Mouse (Mus musculus) midbrain, postnatal 0 days (tissue): ENCODE measurements around the gene H2-Q2. TPM values are rescaled to one million over a fixed set of nuclear protein-coding genes. Genes with fewer than 3 reads are reported as not detected.

Experiments
- polyA plus RNA-seq: library from polyadenylated mRNA; unstranded; fragments of >200 nt; fragmentation: Nextera tagmentation; extraction: Ambion mirVana; gene quantifications from 2 replicates; pipeline ENCODE4 v1.2.1, GENCODE M21; 2015
- total RNA-seq: library from RNA; depleted of rRNA; stranded (reverse); fragments of >200 nt; gene quantifications from 2 replicates; pipeline ENCODE4 v1.2.3, GENCODE M21; 2014; rRNA removed

H2-Q2 gene
- total and polyA plus RNA-seq, 2 experiments from 2014 or later: 21.1 to 21.7 TPM

Other genes with a start within 250 kb of the H2-Q2 start
- not detected in 2 replicates for gene Ly6g5c, start 234.0 kb upstream of the H2-Q2 start, total RNA-seq
- gene Ly6g5c, start 234.0 kb upstream of the H2-Q2 start, polyA plus RNA-seq: not detected in 2 replicates
- gene Ly6g5b, start 226.8 kb upstream of the H2-Q2 start, total RNA-seq: 0.99 and 3.7 TPM in 2 replicates
- 1.3 and 1.8 TPM in 2 replicates for gene Ly6g5b, start 226.8 kb upstream of the H2-Q2 start, polyA plus RNA-seq
- gene Gpank1, start 220.8 kb upstream of the H2-Q2 start, total RNA-seq: 11.7 and 17.0 TPM in 2 replicates
- 20.2 and 21.0 TPM in 2 replicates for gene Gpank1, start 220.8 kb upstream of the H2-Q2 start, polyA plus RNA-seq
- 245 and 287 TPM in 2 replicates for gene Csnk2b, start 220.2 kb upstream of the H2-Q2 start, total RNA-seq
- 325 and 332 TPM in 2 replicates for gene Csnk2b, start 220.2 kb upstream of the H2-Q2 start, polyA plus RNA-seq
- gene D17H6S53E, start 215.9 kb upstream of the H2-Q2 start, total RNA-seq: 10.7 and 28.0 TPM in 2 replicates
- 9.6 and 10.3 TPM in 2 replicates for gene D17H6S53E, start 215.9 kb upstream of the H2-Q2 start, polyA plus RNA-seq
- 0.44 TPM in 1 of 2 replicates, not detected in the other for gene Apom, start 210.2 kb upstream of the H2-Q2 start, total RNA-seq
- gene Apom, start 210.2 kb upstream of the H2-Q2 start, polyA plus RNA-seq: 0.22 TPM in 1 of 2 replicates, not detected in the other
- gene Bag6, start 207.1 kb upstream of the H2-Q2 start, total RNA-seq: 330 and 339 TPM in 2 replicates
- gene Bag6, start 207.1 kb upstream of the H2-Q2 start, polyA plus RNA-seq: 62.3 and 68.9 TPM in 2 replicates
- 193 and 230 TPM in 2 replicates for gene Prrc2a, start 177.3 kb upstream of the H2-Q2 start, total RNA-seq
- gene Prrc2a, start 177.3 kb upstream of the H2-Q2 start, polyA plus RNA-seq: 85.7 and 88.0 TPM in 2 replicates
- gene Aif1, start 166.2 kb upstream of the H2-Q2 start, total RNA-seq: 1.8 and 4.1 TPM in 2 replicates
- 9.2 and 9.5 TPM in 2 replicates for gene Aif1, start 166.2 kb upstream of the H2-Q2 start, polyA plus RNA-seq
- gene Lst1, start 153.8 kb upstream of the H2-Q2 start, total RNA-seq: 5.9 and 26.7 TPM in 2 replicates
- gene Lst1, start 153.8 kb upstream of the H2-Q2 start, polyA plus RNA-seq: 7.8 and 12.0 TPM in 2 replicates
- 1.4 and 2.1 TPM in 2 replicates for gene Ltb, start 147.8 kb upstream of the H2-Q2 start, total RNA-seq
- gene Ltb, start 147.8 kb upstream of the H2-Q2 start, polyA plus RNA-seq: 1.0 and 1.6 TPM in 2 replicates
- not detected in 2 replicates for gene Tnf, start 140.2 kb upstream of the H2-Q2 start, total RNA-seq
- 0.09 TPM in 1 of 2 replicates, not detected in the other for gene Tnf, start 140.2 kb upstream of the H2-Q2 start, polyA plus RNA-seq
- gene Lta, start 136.9 kb upstream of the H2-Q2 start, total RNA-seq: 0.49 and 1.2 TPM in 2 replicates
- gene Lta, start 136.9 kb upstream of the H2-Q2 start, polyA plus RNA-seq: 0.98 and 1.2 TPM in 2 replicates
- not detected in 2 replicates for gene Gm16181, start 121.4 kb upstream of the H2-Q2 start, total RNA-seq
- 0.33 TPM in 1 of 2 replicates, not detected in the other for gene Gm16181, start 121.4 kb upstream of the H2-Q2 start, polyA plus RNA-seq
- 109 and 117 TPM in 2 replicates for gene Atp6v1g2, start 108.6 kb upstream of the H2-Q2 start, total RNA-seq
- 210 and 232 TPM in 2 replicates for gene Atp6v1g2, start 108.6 kb upstream of the H2-Q2 start, polyA plus RNA-seq
- gene Nfkbil1, start 106.5 kb upstream of the H2-Q2 start, total RNA-seq: 17.0 and 18.5 TPM in 2 replicates
- 11.2 and 12.3 TPM in 2 replicates for gene Nfkbil1, start 106.5 kb upstream of the H2-Q2 start, polyA plus RNA-seq
- 261 and 288 TPM in 2 replicates for gene Ddx39b, start 100.5 kb upstream of the H2-Q2 start, total RNA-seq
- 320 and 329 TPM in 2 replicates for gene Ddx39b, start 100.5 kb upstream of the H2-Q2 start, polyA plus RNA-seq
- gene H2-D1, start 79.5 kb upstream of the H2-Q2 start, total RNA-seq: 75.4 and 78.0 TPM in 2 replicates
- gene H2-D1, start 79.5 kb upstream of the H2-Q2 start, polyA plus RNA-seq: 130 and 148 TPM in 2 replicates
- 0.38 and 0.60 TPM in 2 replicates for gene H2-Q1, start 21.8 kb upstream of the H2-Q2 start, total RNA-seq
- gene H2-Q1, start 21.8 kb upstream of the H2-Q2 start, polyA plus RNA-seq: 1.4 and 1.5 TPM in 2 replicates
- 1.4 and 4.0 TPM in 2 replicates for gene H2-Q4, start 37.4 kb downstream of the H2-Q2 start, total RNA-seq
- gene H2-Q4, start 37.4 kb downstream of the H2-Q2 start, polyA plus RNA-seq: 0.79 and 1.0 TPM in 2 replicates
- 0.11 and 0.52 TPM in 2 replicates for gene H2-Q6, start 82.6 kb downstream of the H2-Q2 start, total RNA-seq
- gene H2-Q6, start 82.6 kb downstream of the H2-Q2 start, polyA plus RNA-seq: 1.8 TPM in 2 replicates
- 1.6 and 3.3 TPM in 2 replicates for gene H2-Q7, start 96.9 kb downstream of the H2-Q2 start, total RNA-seq
- gene H2-Q7, start 96.9 kb downstream of the H2-Q2 start, polyA plus RNA-seq: 3.5 and 4.2 TPM in 2 replicates
- 0.42 TPM in 1 of 2 replicates, not detected in the other for gene H2-Q10, start 127.8 kb downstream of the H2-Q2 start, total RNA-seq
- gene H2-Q10, start 127.8 kb downstream of the H2-Q2 start, polyA plus RNA-seq: 0.47 and 0.62 TPM in 2 replicates
- not detected in 2 replicates for gene Pou5f1, start 163.8 kb downstream of the H2-Q2 start, total RNA-seq
- not detected in 2 replicates for gene Pou5f1, start 163.8 kb downstream of the H2-Q2 start, polyA plus RNA-seq
- 9.2 and 10.3 TPM in 2 replicates for gene Tcf19, start 174.6 kb downstream of the H2-Q2 start, total RNA-seq
- 4.5 and 4.7 TPM in 2 replicates for gene Tcf19, start 174.6 kb downstream of the H2-Q2 start, polyA plus RNA-seq
- 3.5 and 4.0 TPM in 2 replicates for gene Cchcr1, start 174.9 kb downstream of the H2-Q2 start, total RNA-seq
- gene Cchcr1, start 174.9 kb downstream of the H2-Q2 start, polyA plus RNA-seq: 1.9 and 2.1 TPM in 2 replicates
- not detected in 2 replicates for gene Psors1c2, start 191.0 kb downstream of the H2-Q2 start, total RNA-seq
- gene Psors1c2, start 191.0 kb downstream of the H2-Q2 start, polyA plus RNA-seq: 0.43 TPM in 1 of 2 replicates, not detected in the other
- gene Cdsn, start 209.9 kb downstream of the H2-Q2 start, total RNA-seq: 1.2 TPM in 1 of 2 replicates, not detected in the other
- gene Cdsn, start 209.9 kb downstream of the H2-Q2 start, polyA plus RNA-seq: 0.06 and 0.22 TPM in 2 replicates
- gene 2300002M23Rik, start 225.2 kb downstream of the H2-Q2 start, total RNA-seq: not detected in 2 replicates
- gene 2300002M23Rik, start 225.2 kb downstream of the H2-Q2 start, polyA plus RNA-seq: not detected in 2 replicates